Mouse (Mus musculus) cerebellum, postnatal 25 days (tissue): ENCODE results near the gene Gm17655.
"Not testable (repeated sequence)": the region's sequence is repeated elsewhere in the genome, so short reads cannot be mapped to it uniquely, and the experiment has no call there.

Experiments used
- DNase-seq, 2 experiments: peaks; one replicate each; pipeline ENCODE4 v3.0.0; 2021; ENCODE audit warnings: mixed read lengths in 2 of 2

Gene Gm17655

GRCm38 (mm10) chr5:110086161-110086866 is 14.0 kb upstream of the Gm17655 start:
- DNase-seq = no peak

GRCm38 (mm10) chr5:110082961-110083360 is 10.6 kb upstream of the Gm17655 start:
- no peak for DNase-seq

- peak; percentile 83 to 87 for DNase-seq
Observed at GRCm38 (mm10) chr5:110057637-110058408, 14.5 kb downstream of the Gm17655 start.

GRCm38 (mm10) chr5:110023694-110024427 is 48.5 kb downstream of the Gm17655 start:
- DNase-seq = peak; percentile 41 to 64

DNA sequence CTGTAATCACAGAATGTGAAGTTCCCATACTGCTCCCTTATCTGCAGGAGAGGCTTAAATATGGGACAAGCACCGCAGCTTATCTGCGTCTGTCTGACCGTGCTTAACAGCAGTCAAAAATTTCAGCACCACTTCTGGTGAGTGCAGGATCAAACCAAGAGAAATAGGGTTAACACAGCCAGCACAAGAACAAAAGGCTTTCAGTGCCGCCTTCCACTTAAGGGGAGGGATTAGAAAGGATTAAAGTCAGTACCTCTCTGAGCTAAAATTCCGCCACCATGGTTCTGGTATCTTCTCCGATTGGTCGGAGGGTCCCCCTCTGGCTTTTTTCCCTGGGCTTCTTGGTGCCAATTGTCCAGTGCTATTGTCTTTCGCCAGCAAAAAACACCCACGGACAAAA is 49.0 kb downstream of the Gm17655 start:
- no peak for DNase-seq

GRCm38 (mm10) chr5:110015775-110016174 is 56.5 kb downstream of the Gm17655 start:
- not testable (repeated sequence) for DNase-seq
